Mouse (Mus musculus): ENCODE measurements around the gene Ankrd61. TPM values are rescaled to one million over a fixed set of nuclear protein-coding genes. Genes with fewer than 3 reads are reported as not detected.

Ankrd61 gene
- polyA plus RNA-seq, 1 experiment from 2014 or later = 0.36 TPM

GRCm38 (mm10) chr5:143903813-143904212, 6.3 kb upstream of the Ankrd61 start:
- H3K4me1 ChIP-seq (replicated peaks; ENCODE audit: control insufficient read depth, insufficient read depth, low read length) = peaks cover 11% of the 10 kb centered on the region
- no peaks in the 10 kb centered on the region for H3K27me3 ChIP-seq (ENCODE audit: control insufficient read depth, insufficient read depth, low read depth, low read length)
- WGBS = 86% methylated on average over 4 of the region's 4 CpGs
- no peaks in the 10 kb centered on the region for H3K9me3 ChIP-seq (ENCODE audit: control insufficient read depth, low read length)
- H3K4me2 ChIP-seq (ENCODE audit: low read depth, low read length) = no peak overlapping the region
- H3K4me3 ChIP-seq (ENCODE audit: low read length) = no peak overlapping the region
- peaks cover 30% of the 10 kb centered on the region for H3K36me3 ChIP-seq (ENCODE audit: control insufficient read depth, insufficient read depth, low read length)
- H3K9ac ChIP-seq (ENCODE audit: low read length) = no peak overlapping the region
- H3K27ac ChIP-seq (ENCODE audit: low read length) = no peak overlapping the region
- no peak for ATAC-seq (ENCODE audit: low read depth)

GRCm38 (mm10) chr5:143902111-143902510, 4.6 kb upstream of the Ankrd61 start:
- no peak overlapping the region for H3K4me2 ChIP-seq (ENCODE audit: low read depth, low read length)
- no peaks in the 10 kb centered on the region for H3K9me3 ChIP-seq (ENCODE audit: control insufficient read depth, low read length)
- WGBS = 80% methylated on average over 3 of the region's 3 CpGs
- H3K4me3 ChIP-seq (ENCODE audit: low read length) = no peak overlapping the region
- no peak for ATAC-seq (ENCODE audit: low read depth)
- H3K4me1 ChIP-seq (replicated peaks; ENCODE audit: control insufficient read depth, insufficient read depth, low read length) = no peaks in the 10 kb centered on the region
- no peak overlapping the region for H3K27ac ChIP-seq (ENCODE audit: low read length)
- peaks cover 37% of the 10 kb centered on the region for H3K36me3 ChIP-seq (ENCODE audit: control insufficient read depth, insufficient read depth, low read length)
- no peak overlapping the region for H3K9ac ChIP-seq (ENCODE audit: low read length)
- no peaks in the 10 kb centered on the region for H3K27me3 ChIP-seq (ENCODE audit: control insufficient read depth, insufficient read depth, low read depth, low read length)

- Histone ChIP-seq H3K36me3 (ENCODE audit: control insufficient read depth, insufficient read depth, low read length) (peaks cover 16% of the 10 kb centered on the region), H3K27ac (ENCODE audit: low read length) (no peak overlapping the region), H3K4me1 (replicated peaks; ENCODE audit: control insufficient read depth, insufficient read depth, low read length) (no peaks in the 10 kb centered on the region), H3K9ac (ENCODE audit: low read length) (no peak overlapping the region), H3K4me3 (ENCODE audit: low read length) (no peak overlapping the region), H3K27me3 (ENCODE audit: control insufficient read depth, insufficient read depth, low read depth, low read length) (no peaks in the 10 kb centered on the region), H3K9me3 (ENCODE audit: control insufficient read depth, low read length) (no peaks in the 10 kb centered on the region), H3K4me2 (ENCODE audit: low read depth, low read length) (no peak overlapping the region)
- no peak for ATAC-seq (ENCODE audit: low read depth)
- WGBS = 68% methylated on average over 5 of the region's 5 CpGs
These were observed 4.1 kb downstream of the Ankrd61 start for GRCm38 (mm10) chr5:143893396-143893795.

GRCm38 (mm10) chr5:143892255-143892886, 5.1 kb downstream of the Ankrd61 start:
- H3K27ac ChIP-seq (ENCODE audit: low read length) = no peak overlapping the region
- no peaks in the 10 kb centered on the region for H3K9me3 ChIP-seq (ENCODE audit: control insufficient read depth, low read length)
- no peak overlapping the region for H3K4me3 ChIP-seq (ENCODE audit: low read length)
- no peaks in the 10 kb centered on the region for H3K27me3 ChIP-seq (ENCODE audit: control insufficient read depth, insufficient read depth, low read depth, low read length)
- 64% methylated on average over 9 of the region's 9 CpGs for WGBS
- no peaks in the 10 kb centered on the region for H3K4me1 ChIP-seq (replicated peaks; ENCODE audit: control insufficient read depth, insufficient read depth, low read length)
- H3K9ac ChIP-seq (ENCODE audit: low read length) = no peak overlapping the region
- no peak overlapping the region for H3K4me2 ChIP-seq (ENCODE audit: low read depth, low read length)
- H3K36me3 ChIP-seq (ENCODE audit: control insufficient read depth, insufficient read depth, low read length) = peaks cover 15% of the 10 kb centered on the region
- no peak for ATAC-seq (ENCODE audit: low read depth)

GRCm38 (mm10) chr5:143890741-143891140, 6.7 kb downstream of the Ankrd61 start:
- H3K27ac ChIP-seq (ENCODE audit: low read length) = no peak overlapping the region
- no peak overlapping the region for H3K9ac ChIP-seq (ENCODE audit: low read length)
- H3K36me3 ChIP-seq (ENCODE audit: control insufficient read depth, insufficient read depth, low read length) = peaks cover 24% of the 10 kb centered on the region
- 69% methylated on average over 6 of the region's 6 CpGs for WGBS
- no peaks in the 10 kb centered on the region for H3K4me1 ChIP-seq (replicated peaks; ENCODE audit: control insufficient read depth, insufficient read depth, low read length)
- no peak for ATAC-seq (ENCODE audit: low read depth)
- H3K9me3 ChIP-seq (ENCODE audit: control insufficient read depth, low read length) = peaks cover 3% of the 10 kb centered on the region; the same call in 1 of the 2 replicates
- no peaks in the 10 kb centered on the region for H3K27me3 ChIP-seq (ENCODE audit: control insufficient read depth, insufficient read depth, low read depth, low read length)
- H3K4me2 ChIP-seq (ENCODE audit: low read depth, low read length) = no peak overlapping the region
- no peak overlapping the region for H3K4me3 ChIP-seq (ENCODE audit: low read length)

GRCm38 (mm10) chr5:143885274-143885673, 12.2 kb downstream of the Ankrd61 start:
- ATAC-seq (ENCODE audit: low read depth) = no peak
- no peak overlapping the region for H3K9ac ChIP-seq (ENCODE audit: low read length)
- WGBS = 98% methylated on average over 3 of the region's 3 CpGs
- no peaks in the 10 kb centered on the region for H3K27me3 ChIP-seq (ENCODE audit: control insufficient read depth, insufficient read depth, low read depth, low read length)
- no peak overlapping the region for H3K4me3 ChIP-seq (ENCODE audit: low read length)
- no peak overlapping the region for H3K27ac ChIP-seq (ENCODE audit: low read length)
- no peak overlapping the region for H3K4me2 ChIP-seq (ENCODE audit: low read depth, low read length)
- H3K9me3 ChIP-seq (ENCODE audit: control insufficient read depth, low read length) = peaks cover 4% of the 10 kb centered on the region; the same call in 1 of the 2 replicates
- peaks cover 51% of the 10 kb centered on the region for H3K36me3 ChIP-seq (ENCODE audit: control insufficient read depth, insufficient read depth, low read length)
- no peaks in the 10 kb centered on the region for H3K4me1 ChIP-seq (replicated peaks; ENCODE audit: control insufficient read depth, insufficient read depth, low read length)

GRCm38 (mm10) chr5:143874571-143874970, 22.9 kb downstream of the Ankrd61 start:
- peak; percentile 28; the same call in 1 of the 2 replicates for ATAC-seq (ENCODE audit: low read depth)
- WGBS = 49% methylated on average over 4 of the region's 4 CpGs
- Histone ChIP-seq H3K9me3 (ENCODE audit: control insufficient read depth, low read length) (no peaks in the 10 kb centered on the region), H3K27me3 (ENCODE audit: control insufficient read depth, insufficient read depth, low read depth, low read length) (no peaks in the 10 kb centered on the region), H3K27ac (ENCODE audit: low read length) (no peak overlapping the region), H3K4me3 (ENCODE audit: low read length) (no peak overlapping the region), H3K4me2 (ENCODE audit: low read depth, low read length) (no peak overlapping the region), H3K36me3 (ENCODE audit: control insufficient read depth, insufficient read depth, low read length) (peaks cover 16% of the 10 kb centered on the region), H3K9ac (ENCODE audit: low read length) (no peak overlapping the region), H3K4me1 (replicated peaks; ENCODE audit: control insufficient read depth, insufficient read depth, low read length) (no peaks in the 10 kb centered on the region)

- Histone ChIP-seq H3K27me3 (ENCODE audit: control insufficient read depth, insufficient read depth, low read depth, low read length) (no peaks in the 10 kb centered on the region), H3K4me1 (replicated peaks; ENCODE audit: control insufficient read depth, insufficient read depth, low read length) (no peaks in the 10 kb centered on the region), H3K36me3 (ENCODE audit: control insufficient read depth, insufficient read depth, low read length) (peaks cover 10% of the 10 kb centered on the region), H3K27ac (ENCODE audit: low read length) (no peak overlapping the region), H3K9me3 (ENCODE audit: control insufficient read depth, low read length) (no peaks in the 10 kb centered on the region), H3K4me2 (ENCODE audit: low read depth, low read length) (no peak overlapping the region), H3K9ac (ENCODE audit: low read length) (no peak overlapping the region), H3K4me3 (ENCODE audit: low read length) (no peak overlapping the region)
- ATAC-seq (ENCODE audit: low read depth) = no peak
- 72% methylated on average over 11 of the region's 11 CpGs for WGBS
These were observed 25.8 kb downstream of the Ankrd61 start for GRCm38 (mm10) chr5:143871547-143872169.
